Mouse (Mus musculus): ENCODE data around the gene Pnmal1. TPM values are rescaled to one million over a fixed set of nuclear protein-coding genes. Genes with fewer than 3 reads are reported as not detected.
A peak's percentile ranks its signal among the peaks of the same experiment; 100 is the strongest.

The Pnmal1 gene
- polyA plus RNA-seq, 1 experiment = not detected

DNA sequence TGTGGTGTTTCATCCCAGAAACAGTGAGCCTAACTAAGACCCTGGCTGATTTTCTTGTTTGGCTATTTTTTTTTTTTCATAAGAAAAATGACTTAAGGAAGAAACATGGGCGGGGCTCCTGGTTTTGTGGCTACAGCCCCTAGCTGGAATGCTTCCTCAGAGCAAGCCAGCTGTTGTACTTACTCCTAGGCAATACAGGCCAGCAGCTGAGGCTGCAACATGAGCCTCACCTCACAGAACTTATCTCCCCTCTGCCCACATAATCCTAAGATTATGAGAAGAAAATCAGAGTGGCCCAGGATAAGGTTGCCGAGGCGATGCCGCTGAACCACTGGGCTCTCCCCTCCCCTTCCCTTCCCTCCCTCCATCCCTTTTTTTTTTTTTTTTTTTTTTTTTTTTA is 3.8 kb upstream of the Pnmal1 start:
- TF ChIP-seq MYOD1 (IDR thresholded peaks at IDR 0.05; ENCODE audit: control insufficient read depth, insufficient read length, low read depth) (peak; percentile 80), MAX (IDR thresholded peaks at IDR 0.05) (no peak), USF1 (IDR thresholded peaks at IDR 0.05; ENCODE audit: low read depth) (no peak), FOSL1 (IDR thresholded peaks at IDR 0.05; ENCODE audit: insufficient read depth, low read length, poor library complexity, severe bottlenecking) (no peak), CTCF (IDR thresholded peaks at IDR 0.05; ENCODE audit: control insufficient read depth, insufficient read depth, insufficient read length) (no peak)
- no peak overlapping the region for H3ac ChIP-seq (ENCODE audit: control insufficient read depth, insufficient read length, low read depth)
- no peak overlapping the region for H3K4me3 ChIP-seq (ENCODE audit: insufficient read depth, poor library complexity, severe bottlenecking)
- peaks cover 3% of the 10 kb centered on the region for H3K27me3 ChIP-seq (ENCODE audit: control insufficient read depth, insufficient read depth, insufficient read length)
- H3K79me2 ChIP-seq (ENCODE audit: control insufficient read depth, insufficient read depth) = no peaks in the 10 kb centered on the region
- no peaks in the 10 kb centered on the region for H3K79me3 ChIP-seq (ENCODE audit: low read depth)
- H3K36me3 ChIP-seq (ENCODE audit: control insufficient read depth, insufficient read depth) = no peaks in the 10 kb centered on the region

DNA sequence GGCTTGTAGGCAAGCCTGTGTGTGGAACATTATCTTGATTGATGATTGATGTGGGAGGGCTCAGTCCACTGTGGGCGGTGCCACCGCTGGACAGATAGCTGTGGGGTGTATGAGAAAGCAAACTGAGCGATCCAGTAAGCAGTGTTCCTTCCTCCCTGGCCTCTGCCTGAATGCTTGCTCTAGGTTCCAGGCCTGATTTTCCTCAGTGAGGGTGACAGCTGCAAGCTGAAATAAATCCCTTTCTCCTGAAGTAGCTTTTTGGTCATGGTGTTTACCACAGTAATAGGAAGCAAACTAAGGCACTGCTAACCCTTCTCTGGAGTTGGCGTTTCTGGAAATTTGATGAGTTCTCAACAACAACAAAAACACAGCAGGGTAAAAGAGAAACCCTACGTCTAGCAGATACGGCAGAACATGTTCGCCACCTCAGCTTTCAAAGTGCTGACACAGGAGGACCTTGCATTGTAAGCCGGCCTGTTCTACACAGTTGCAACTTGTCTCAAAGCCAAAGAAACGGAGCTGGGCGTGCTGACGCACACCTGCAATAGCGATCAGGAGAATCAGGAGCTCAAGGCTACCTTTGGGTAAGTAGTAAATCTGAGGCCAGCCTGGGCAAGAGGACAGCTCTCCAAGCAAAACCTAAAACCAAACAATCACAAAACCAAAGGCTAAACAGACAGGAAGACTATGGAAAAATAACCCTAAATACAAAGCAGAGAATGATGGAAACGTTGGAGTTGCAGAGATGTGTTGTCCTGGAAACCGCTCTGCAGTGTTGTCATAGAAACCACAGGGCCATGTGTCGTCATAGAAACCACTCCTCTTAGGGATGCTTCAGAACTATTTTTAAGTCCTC is 2.8 kb upstream of the Pnmal1 start:
- no peaks in the 10 kb centered on the region for H3K79me2 ChIP-seq (ENCODE audit: control insufficient read depth, insufficient read depth)
- H3K27me3 ChIP-seq (ENCODE audit: control insufficient read depth, insufficient read depth, insufficient read length) = peaks cover 3% of the 10 kb centered on the region
- H3K36me3 ChIP-seq (ENCODE audit: control insufficient read depth, insufficient read depth) = no peaks in the 10 kb centered on the region
- H3K4me3 ChIP-seq (ENCODE audit: insufficient read depth, poor library complexity, severe bottlenecking) = no peak overlapping the region
- no peak overlapping the region for H3ac ChIP-seq (ENCODE audit: control insufficient read depth, insufficient read length, low read depth)
- no peaks in the 10 kb centered on the region for H3K79me3 ChIP-seq (ENCODE audit: low read depth)
- TF ChIP-seq CEBPB (IDR thresholded peaks at IDR 0.05; ENCODE audit: low read depth) = no peak

GRCm38 (mm10) chr7:16961678-16962077 is 2.2 kb downstream of the Pnmal1 start:
- H3ac ChIP-seq (ENCODE audit: control insufficient read depth, insufficient read length, low read depth) = no peak overlapping the region
- TF ChIP-seq FOSL1 (IDR thresholded peaks at IDR 0.05; ENCODE audit: insufficient read depth, low read length, poor library complexity, severe bottlenecking) (no peak), CTCF (IDR thresholded peaks at IDR 0.05; ENCODE audit: control insufficient read depth, insufficient read depth, insufficient read length) (no peak), MYOG (IDR thresholded peaks at IDR 0.05; ENCODE audit: control insufficient read depth, extremely low read depth, insufficient read length) (no peak), CEBPB (IDR thresholded peaks at IDR 0.05; ENCODE audit: low read depth) (no peak), USF1 (IDR thresholded peaks at IDR 0.05; ENCODE audit: low read depth) (no peak)
- H3K36me3 ChIP-seq (ENCODE audit: control insufficient read depth, insufficient read depth) = no peaks in the 10 kb centered on the region
- H3K4me3 ChIP-seq (ENCODE audit: insufficient read depth, poor library complexity, severe bottlenecking) = no peak overlapping the region
- H3K79me2 ChIP-seq (ENCODE audit: control insufficient read depth, insufficient read depth) = no peaks in the 10 kb centered on the region
- no peaks in the 10 kb centered on the region for H3K79me3 ChIP-seq (ENCODE audit: low read depth)
- H3K27me3 ChIP-seq (ENCODE audit: control insufficient read depth, insufficient read depth, insufficient read length) = peaks cover 3% of the 10 kb centered on the region

- Histone ChIP-seq H3K79me2 (ENCODE audit: control insufficient read depth, insufficient read depth) (no peaks in the 10 kb centered on the region), H3K79me3 (ENCODE audit: low read depth) (no peaks in the 10 kb centered on the region)
- TF ChIP-seq MYOG (IDR thresholded peaks at IDR 0.05; ENCODE audit: control insufficient read depth, extremely low read depth, insufficient read length) = no peak
- TF ChIP-seq CEBPB (IDR thresholded peaks at IDR 0.05; ENCODE audit: low read depth) = no peak
- no peak for TF ChIP-seq CTCF (IDR thresholded peaks at IDR 0.05; ENCODE audit: control insufficient read depth, insufficient read depth, insufficient read length)
- no peak for TF ChIP-seq MAX (IDR thresholded peaks at IDR 0.05)
- no peak for TF ChIP-seq FOSL1 (IDR thresholded peaks at IDR 0.05; ENCODE audit: insufficient read depth, low read length, poor library complexity, severe bottlenecking)
- TF ChIP-seq MYOD1 (IDR thresholded peaks at IDR 0.05; ENCODE audit: control insufficient read depth, insufficient read length, low read depth) = no peak
- TF ChIP-seq USF1 (IDR thresholded peaks at IDR 0.05; ENCODE audit: low read depth) = no peak
Observed at GRCm38 (mm10) chr7:16968414-16968813, 8.9 kb downstream of the Pnmal1 start.

GRCm38 (mm10) chr7:16971160-16971559 is 11.7 kb downstream of the Pnmal1 start:
- no peaks in the 10 kb centered on the region for H3K79me3 ChIP-seq (ENCODE audit: low read depth)
- no peak overlapping the region for H3ac ChIP-seq (ENCODE audit: control insufficient read depth, insufficient read length, low read depth)
- H3K27me3 ChIP-seq (ENCODE audit: control insufficient read depth, insufficient read depth, insufficient read length) = no peaks in the 10 kb centered on the region
- H3K79me2 ChIP-seq (ENCODE audit: control insufficient read depth, insufficient read depth) = no peaks in the 10 kb centered on the region
- TF ChIP-seq FOSL1 (IDR thresholded peaks at IDR 0.05; ENCODE audit: insufficient read depth, low read length, poor library complexity, severe bottlenecking) (no peak), CTCF (IDR thresholded peaks at IDR 0.05; ENCODE audit: control insufficient read depth, insufficient read depth, insufficient read length) (no peak), CEBPB (IDR thresholded peaks at IDR 0.05; ENCODE audit: low read depth) (no peak), MAX (IDR thresholded peaks at IDR 0.05) (no peak), MYOG (IDR thresholded peaks at IDR 0.05; ENCODE audit: control insufficient read depth, extremely low read depth, insufficient read length) (no peak), USF1 (IDR thresholded peaks at IDR 0.05; ENCODE audit: low read depth) (no peak), MYOD1 (IDR thresholded peaks at IDR 0.05; ENCODE audit: control insufficient read depth, insufficient read length, low read depth) (no peak)
- H3K36me3 ChIP-seq (ENCODE audit: control insufficient read depth, insufficient read depth) = no peaks in the 10 kb centered on the region
- H3K4me3 ChIP-seq (ENCODE audit: insufficient read depth, poor library complexity, severe bottlenecking) = no peak overlapping the region

More at GRCm38 (mm10) chr7:16968414-16968813, 8.9 kb downstream of the Pnmal1 start:
- H3K27me3 ChIP-seq (ENCODE audit: control insufficient read depth, insufficient read depth, insufficient read length) = no peaks in the 10 kb centered on the region
- H3K36me3 ChIP-seq (ENCODE audit: control insufficient read depth, insufficient read depth) = no peaks in the 10 kb centered on the region
- no peak overlapping the region for H3K4me3 ChIP-seq (ENCODE audit: insufficient read depth, poor library complexity, severe bottlenecking)
- H3ac ChIP-seq (ENCODE audit: control insufficient read depth, insufficient read length, low read depth) = no peak overlapping the region

DNA sequence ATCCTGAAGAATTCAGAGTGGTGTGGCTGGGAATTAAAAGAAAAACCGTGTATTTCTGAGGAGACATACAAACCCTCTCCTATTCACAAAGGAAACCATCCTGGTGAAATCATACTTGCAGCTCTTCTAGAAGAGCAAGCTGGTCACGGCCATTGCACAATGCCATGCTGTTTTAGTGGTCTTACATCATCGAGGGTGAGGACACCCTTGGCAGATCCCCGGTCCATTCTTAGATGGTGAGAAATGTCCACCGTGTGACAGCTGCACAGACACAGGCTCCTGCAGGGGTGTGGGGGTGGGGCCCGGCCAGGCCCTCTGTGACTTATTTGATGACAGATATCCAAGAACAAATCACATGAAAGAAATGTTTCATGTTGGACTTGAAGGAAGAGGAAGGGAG is 14.5 kb downstream of the Pnmal1 start:
- no peak for TF ChIP-seq MAX (IDR thresholded peaks at IDR 0.05)
- TF ChIP-seq MYOD1 (IDR thresholded peaks at IDR 0.05; ENCODE audit: control insufficient read depth, insufficient read length, low read depth) = peak; percentile 76
- no peak for TF ChIP-seq MYOG (IDR thresholded peaks at IDR 0.05; ENCODE audit: control insufficient read depth, extremely low read depth, insufficient read length)
- TF ChIP-seq USF1 (IDR thresholded peaks at IDR 0.05; ENCODE audit: low read depth) = no peak
- TF ChIP-seq FOSL1 (IDR thresholded peaks at IDR 0.05; ENCODE audit: insufficient read depth, low read length, poor library complexity, severe bottlenecking) = no peak
- peak; percentile 85 for TF ChIP-seq CEBPB (IDR thresholded peaks at IDR 0.05; ENCODE audit: low read depth)
- TF ChIP-seq CTCF (IDR thresholded peaks at IDR 0.05; ENCODE audit: control insufficient read depth, insufficient read depth, insufficient read length) = no peak
- Histone ChIP-seq H3K27me3 (ENCODE audit: control insufficient read depth, insufficient read depth, insufficient read length) (no peaks in the 10 kb centered on the region), H3K4me3 (ENCODE audit: insufficient read depth, poor library complexity, severe bottlenecking) (no peak overlapping the region)

More for the DNA sequence above, 14.5 kb downstream of the Pnmal1 start:
- H3K36me3 ChIP-seq (ENCODE audit: control insufficient read depth, insufficient read depth) = no peaks in the 10 kb centered on the region
- H3K79me2 ChIP-seq (ENCODE audit: control insufficient read depth, insufficient read depth) = no peaks in the 10 kb centered on the region
- no peaks in the 10 kb centered on the region for H3K79me3 ChIP-seq (ENCODE audit: low read depth)
- no peak overlapping the region for H3ac ChIP-seq (ENCODE audit: control insufficient read depth, insufficient read length, low read depth)

Measured in C2C12 (cell line).